Mouse (Mus musculus) embryonic facial prominence, embryonic 10.5 days (tissue): ENCODE results near the gene Kcna2. TPM values are rescaled to one million over a fixed set of nuclear protein-coding genes. Genes with fewer than 3 reads are reported as not detected.

ENCODE experiments used
- DNase-seq: peaks from one replicate; pipeline ENCODE4 v3.0.0-alpha.2; 2017; ENCODE audit warnings: low spot score
- H3K27ac ChIP-seq: fragments of 300-500 bp; sonication (generic); replicated peaks from 2 replicates; pipeline ENCODE4 v1.5.1; 2016; ENCODE audit warnings: mild to moderate bottlenecking
- H3K27me3 ChIP-seq: fragments of 300-500 bp; sonication (generic); replicated peaks from 2 replicates; pipeline ENCODE4 v1.6.1; 2016; ENCODE audit warnings: low read depth, mild to moderate bottlenecking; ENCODE audit not compliant: poor library complexity, severe bottlenecking
- H3K36me3 ChIP-seq: fragments of 300-500 bp; sonication (generic); replicated peaks from 2 replicates; pipeline ENCODE4 v1.6.1; 2016; ENCODE audit warnings: mild to moderate bottlenecking, moderate library complexity
- H3K4me1 ChIP-seq: fragments of 300-500 bp; sonication (generic); 2 replicates; pipeline ENCODE4 v1.6.1; 2016
- H3K4me3 ChIP-seq: fragments of 300-500 bp; sonication (generic); 2 replicates; pipeline ENCODE4 v1.5.1; 2016; ENCODE audit warnings: mild to moderate bottlenecking, moderate library complexity
- H3K9me3 ChIP-seq: fragments of 300-500 bp; sonication (generic); 2 replicates; pipeline ENCODE4 v1.6.1; 2016; ENCODE audit warnings: mild to moderate bottlenecking
- WGBS: fragments of 180-500 bp; shearing (Covaris S2); methylation state at CpG from one replicate; pipeline ENCODE4 v1.1.7; 2016; 5-methylcytosine and 5-hydroxymethylcytosine counted together
- polyA plus RNA-seq: library from polyadenylated mRNA; unstranded; fragments of >200 nt; fragmentation: Nextera tagmentation; extraction: Ambion mirVana; gene quantifications from 2 replicates; pipeline ENCODE4 v1.2.1, GENCODE M21; 2016

Kcna2 gene
- polyA plus RNA-seq, 1 experiment from 2014 or later, result 0.02 TPM

DNA sequence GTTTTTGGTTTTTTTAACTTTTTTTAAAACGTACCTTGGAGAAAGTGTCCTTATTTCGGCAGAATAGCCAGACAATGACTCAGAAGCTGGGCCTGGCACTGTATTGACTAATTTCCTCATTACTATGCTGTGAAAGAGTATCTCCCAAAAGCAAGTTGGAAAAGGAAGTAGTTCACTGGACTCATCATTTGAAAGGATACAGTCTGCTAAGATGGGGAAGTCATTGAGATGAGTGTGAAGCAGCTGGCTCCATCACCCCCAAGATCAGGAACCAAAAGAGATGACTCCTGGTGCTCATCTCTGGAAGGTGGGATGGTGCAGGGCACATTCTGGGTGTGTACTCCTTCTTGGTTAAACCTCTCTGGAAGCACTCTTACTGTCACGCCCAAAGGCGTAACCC is 13.5 kb upstream of the Kcna2 start:
- H3K36me3 ChIP-seq, result no peaks in the 10 kb centered on the region
- no peaks in the 10 kb centered on the region for H3K4me1 ChIP-seq
- no peak overlapping the region for H3K4me3 ChIP-seq
- H3K27me3 ChIP-seq, result no peaks in the 10 kb centered on the region
- 88% methylated on average over 4 of the region's 4 CpGs for WGBS
- no peaks in the 10 kb centered on the region for H3K9me3 ChIP-seq
- no peak for DNase-seq
- no peak overlapping the region for H3K27ac ChIP-seq

DNA sequence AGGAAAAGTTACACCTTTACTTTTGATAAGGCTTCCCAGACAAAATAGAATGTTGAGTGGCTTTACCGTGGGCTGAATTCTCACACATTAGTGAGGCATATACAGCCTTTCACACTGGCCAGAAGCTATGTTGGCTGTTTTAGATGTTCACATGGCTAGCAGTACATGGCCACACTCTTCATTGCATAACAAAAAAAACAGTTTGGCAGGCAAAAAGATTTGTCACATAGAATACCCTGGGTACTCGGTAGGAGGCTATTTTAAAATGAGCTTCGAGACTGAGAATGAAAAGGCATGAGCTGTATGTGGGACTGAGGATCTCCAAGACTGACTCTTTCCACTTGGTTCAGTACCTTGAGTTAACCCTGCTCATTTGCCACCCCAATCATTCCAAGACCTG is 12.1 kb upstream of the Kcna2 start:
- H3K27ac ChIP-seq, result no peak overlapping the region
- no peaks in the 10 kb centered on the region for H3K9me3 ChIP-seq
- no peak for DNase-seq
- no peaks in the 10 kb centered on the region for H3K4me1 ChIP-seq
- H3K27me3 ChIP-seq, result no peaks in the 10 kb centered on the region
- H3K4me3 ChIP-seq, result no peak overlapping the region
- 87% methylated on average over 3 of the region's 3 CpGs for WGBS
- no peaks in the 10 kb centered on the region for H3K36me3 ChIP-seq

DNA sequence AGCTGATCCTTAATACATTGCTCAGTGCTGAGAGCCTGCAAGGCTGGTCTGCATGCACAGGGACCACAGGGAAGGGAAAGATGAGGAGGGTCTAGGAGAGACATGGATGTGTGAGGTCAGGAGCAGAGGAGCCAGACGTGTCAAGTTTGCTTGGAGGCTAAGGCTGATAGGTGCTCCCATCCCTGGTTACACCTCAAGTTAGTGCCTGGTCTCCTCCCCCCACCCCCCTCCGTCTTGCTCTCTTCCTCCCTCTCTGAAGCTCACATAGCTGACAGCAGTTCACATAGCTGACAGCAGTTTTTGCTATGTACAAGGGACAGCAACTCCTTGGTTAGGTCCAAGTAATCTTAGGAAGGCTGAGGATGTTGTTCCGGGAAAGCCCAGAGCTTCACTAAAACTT is 11.5 kb upstream of the Kcna2 start:
- DNase-seq, result no peak
- no peaks in the 10 kb centered on the region for H3K27me3 ChIP-seq
- 64% methylated on average over 3 of the region's 3 CpGs for WGBS
- H3K4me3 ChIP-seq, result no peak overlapping the region
- H3K27ac ChIP-seq, result no peak overlapping the region
- no peaks in the 10 kb centered on the region for H3K4me1 ChIP-seq
- H3K36me3 ChIP-seq, result no peaks in the 10 kb centered on the region
- H3K9me3 ChIP-seq, result no peaks in the 10 kb centered on the region

DNA sequence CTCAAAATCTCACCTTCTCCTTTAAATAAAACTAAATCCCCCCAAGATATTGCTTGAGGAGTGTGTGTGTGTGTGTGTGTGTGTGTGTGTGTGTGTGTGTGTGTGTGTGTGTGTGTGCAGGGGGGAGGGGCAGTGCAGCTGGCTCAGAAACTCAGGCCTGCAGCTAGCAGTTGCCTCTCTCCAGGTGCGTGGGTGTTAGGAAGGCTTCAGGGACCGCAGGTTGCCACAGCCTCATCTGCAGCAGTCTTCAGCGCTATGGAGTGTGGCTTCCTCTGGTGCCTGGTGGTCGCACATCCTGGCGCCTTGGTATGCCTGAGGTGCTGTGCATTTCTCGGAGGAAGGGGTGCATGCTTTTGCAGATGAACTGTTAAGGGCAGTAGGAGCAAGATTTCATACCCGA is 10.9 kb upstream of the Kcna2 start:
- DNase-seq, result no peak
- Histone ChIP-seq H3K27me3 (no peaks in the 10 kb centered on the region; the same call in 1 of the 2 replicates), H3K4me1 (no peaks in the 10 kb centered on the region), H3K36me3 (no peaks in the 10 kb centered on the region), H3K4me3 (no peak overlapping the region), H3K27ac (no peak overlapping the region), H3K9me3 (no peaks in the 10 kb centered on the region)
- WGBS, result 69% methylated on average over 7 of the region's 7 CpGs

DNA sequence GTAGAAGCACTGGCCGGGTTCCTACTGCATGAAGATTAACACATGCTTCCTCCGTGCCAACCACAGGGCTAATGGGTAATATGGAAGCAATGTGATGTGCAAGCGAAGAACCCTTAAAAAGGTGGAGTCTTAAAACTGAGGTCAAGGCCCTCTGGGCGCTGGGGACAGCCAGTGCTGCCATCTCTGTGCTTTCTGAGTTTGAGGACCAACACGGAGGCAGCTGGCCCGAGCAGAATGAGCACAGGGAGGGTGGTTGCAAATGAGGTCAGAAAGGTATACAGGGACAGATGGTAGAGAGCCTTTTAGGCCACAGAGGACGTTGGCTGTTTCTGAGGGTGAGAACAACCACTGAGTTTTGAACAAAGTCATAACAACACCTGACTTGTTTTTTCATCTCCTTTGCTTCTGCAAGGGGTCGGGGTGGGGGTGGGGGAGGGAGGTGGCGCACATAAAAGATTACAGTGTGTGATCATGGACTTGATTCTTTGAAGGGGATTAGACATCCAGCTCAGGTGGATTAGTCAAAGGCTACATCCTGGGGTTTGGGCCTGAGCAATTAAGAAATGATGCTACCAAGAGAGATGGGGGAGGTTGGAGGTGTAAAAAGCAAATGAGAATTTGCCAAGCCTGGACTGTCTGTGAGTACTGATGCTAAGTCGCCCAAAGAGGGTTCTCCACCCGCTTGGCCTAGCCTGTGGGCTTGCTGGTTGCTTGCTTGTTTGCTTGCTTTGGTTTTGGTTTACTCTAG is 10.4 kb upstream of the Kcna2 start:
- Histone ChIP-seq H3K4me1 (no peaks in the 10 kb centered on the region), H3K27me3 (no peaks in the 10 kb centered on the region; the same call in 1 of the 2 replicates), H3K9me3 (no peaks in the 10 kb centered on the region), H3K36me3 (no peaks in the 10 kb centered on the region), H3K27ac (no peak overlapping the region), H3K4me3 (no peak overlapping the region)
- no peak for DNase-seq
- 74% methylated on average over 11 of the region's 11 CpGs for WGBS

DNA sequence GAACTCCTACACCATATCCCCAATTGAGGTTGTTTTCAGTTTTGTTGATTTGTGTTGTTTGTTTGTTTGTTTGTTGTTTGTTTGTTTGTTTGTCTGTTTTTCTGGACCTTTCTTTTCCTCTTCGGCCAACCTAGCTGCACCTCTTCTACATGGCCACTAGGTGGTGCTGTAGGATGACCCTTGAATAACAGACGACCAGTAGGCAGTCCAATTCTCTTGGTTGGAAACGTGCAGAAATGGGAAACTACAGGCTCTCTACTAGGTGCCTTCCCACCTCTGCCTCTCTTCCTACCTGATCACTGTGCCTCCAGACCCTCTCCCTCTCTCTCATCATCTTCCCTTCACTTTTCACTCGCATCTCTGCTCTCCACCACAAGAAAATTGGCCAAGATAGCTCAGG is 6.9 kb upstream of the Kcna2 start:
- Histone ChIP-seq H3K9me3 (no peaks in the 10 kb centered on the region), H3K4me1 (no peaks in the 10 kb centered on the region), H3K27ac (no peak overlapping the region), H3K27me3 (peaks cover 10% of the 10 kb centered on the region), H3K4me3 (no peak overlapping the region), H3K36me3 (no peaks in the 10 kb centered on the region)
- peak; percentile 23 for DNase-seq
- WGBS, result 4% methylated on average over 4 of the region's 4 CpGs

DNA sequence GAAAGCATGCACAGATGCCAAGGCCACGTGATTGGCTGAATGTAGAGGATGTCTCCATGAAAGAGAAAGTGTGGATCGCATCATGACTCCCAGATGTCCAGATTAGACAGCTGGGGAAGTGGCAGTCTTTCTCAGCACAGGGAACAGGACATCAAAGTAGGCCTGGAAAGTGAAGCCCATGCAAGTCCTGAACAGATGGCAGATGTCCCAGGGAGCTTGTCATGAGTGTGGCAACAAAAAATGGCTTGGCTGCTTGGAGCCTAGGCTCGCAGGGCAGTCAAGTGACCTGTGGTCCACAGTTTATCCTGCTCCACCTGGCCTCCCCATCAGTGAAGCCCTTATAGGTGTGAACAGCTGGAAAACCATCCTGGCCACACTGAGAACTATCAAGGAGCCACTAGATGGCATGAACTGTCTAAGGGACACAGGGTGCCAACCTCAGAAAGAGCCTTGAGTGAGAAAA is 4.6 kb upstream of the Kcna2 start:
- no peak overlapping the region for H3K4me3 ChIP-seq
- H3K27me3 ChIP-seq, result peaks cover 33% of the 10 kb centered on the region
- no peak overlapping the region for H3K27ac ChIP-seq
- peaks cover 9% of the 10 kb centered on the region for H3K4me1 ChIP-seq
- H3K9me3 ChIP-seq, result no peaks in the 10 kb centered on the region
- no peak for DNase-seq
- WGBS, result 85% methylated on average over 3 of the region's 3 CpGs
- H3K36me3 ChIP-seq, result no peaks in the 10 kb centered on the region

DNA sequence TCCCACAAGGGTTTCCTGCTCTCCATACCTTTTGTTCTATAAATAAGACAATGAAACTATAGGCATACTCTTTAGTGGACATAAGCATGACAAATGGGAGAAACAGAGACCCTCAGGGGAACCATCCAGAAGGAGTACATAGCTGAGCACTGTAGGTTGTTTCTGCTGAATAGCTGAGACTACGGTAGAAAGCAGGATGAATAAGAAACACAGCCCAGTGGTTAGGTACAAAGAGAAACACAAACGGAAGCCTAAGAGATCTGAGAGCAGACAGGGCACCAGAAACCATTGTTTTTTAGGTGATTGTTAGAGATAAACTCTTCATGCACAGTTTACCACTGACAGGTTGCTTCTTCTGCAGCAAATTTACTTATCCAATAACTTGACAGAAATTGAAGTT is 1.1 kb upstream of the Kcna2 start:
- Histone ChIP-seq H3K27me3 (peaks cover 66% of the 10 kb centered on the region), H3K36me3 (no peaks in the 10 kb centered on the region), H3K4me1 (peaks cover 22% of the 10 kb centered on the region), H3K9me3 (no peaks in the 10 kb centered on the region), H3K27ac (no peak overlapping the region), H3K4me3 (no peak overlapping the region)
- no peak for DNase-seq
- 41% methylated on average over 2 of the region's 2 CpGs for WGBS

DNA sequence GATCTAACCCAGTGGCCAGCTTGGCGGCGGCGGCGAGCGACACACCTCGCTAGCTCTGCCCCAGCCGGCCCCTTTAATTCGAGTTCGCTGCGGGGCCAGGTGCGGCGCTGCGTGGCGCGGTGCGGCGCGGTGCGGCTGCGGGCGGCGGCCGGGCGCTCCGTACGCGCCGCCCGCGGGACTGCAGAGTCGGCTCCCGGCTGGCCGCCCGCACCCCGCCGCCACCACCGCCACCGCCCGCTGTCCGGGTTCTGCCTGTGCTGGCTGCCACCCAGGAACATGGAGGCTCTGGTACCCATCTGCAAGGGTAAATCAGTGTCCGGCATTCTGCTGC is 475 bp downstream of the Kcna2 start:
- peaks cover 66% of the 10 kb centered on the region for H3K27me3 ChIP-seq
- no peak for DNase-seq
- no peak overlapping the region for H3K27ac ChIP-seq
- no peaks in the 10 kb centered on the region for H3K9me3 ChIP-seq
- peaks cover 22% of the 10 kb centered on the region for H3K4me1 ChIP-seq
- under 1% methylated on average over 41 of the region's 41 CpGs for WGBS
- peak overlapping the region; percentile 71 for H3K4me3 ChIP-seq
- H3K36me3 ChIP-seq, result no peaks in the 10 kb centered on the region

DNA sequence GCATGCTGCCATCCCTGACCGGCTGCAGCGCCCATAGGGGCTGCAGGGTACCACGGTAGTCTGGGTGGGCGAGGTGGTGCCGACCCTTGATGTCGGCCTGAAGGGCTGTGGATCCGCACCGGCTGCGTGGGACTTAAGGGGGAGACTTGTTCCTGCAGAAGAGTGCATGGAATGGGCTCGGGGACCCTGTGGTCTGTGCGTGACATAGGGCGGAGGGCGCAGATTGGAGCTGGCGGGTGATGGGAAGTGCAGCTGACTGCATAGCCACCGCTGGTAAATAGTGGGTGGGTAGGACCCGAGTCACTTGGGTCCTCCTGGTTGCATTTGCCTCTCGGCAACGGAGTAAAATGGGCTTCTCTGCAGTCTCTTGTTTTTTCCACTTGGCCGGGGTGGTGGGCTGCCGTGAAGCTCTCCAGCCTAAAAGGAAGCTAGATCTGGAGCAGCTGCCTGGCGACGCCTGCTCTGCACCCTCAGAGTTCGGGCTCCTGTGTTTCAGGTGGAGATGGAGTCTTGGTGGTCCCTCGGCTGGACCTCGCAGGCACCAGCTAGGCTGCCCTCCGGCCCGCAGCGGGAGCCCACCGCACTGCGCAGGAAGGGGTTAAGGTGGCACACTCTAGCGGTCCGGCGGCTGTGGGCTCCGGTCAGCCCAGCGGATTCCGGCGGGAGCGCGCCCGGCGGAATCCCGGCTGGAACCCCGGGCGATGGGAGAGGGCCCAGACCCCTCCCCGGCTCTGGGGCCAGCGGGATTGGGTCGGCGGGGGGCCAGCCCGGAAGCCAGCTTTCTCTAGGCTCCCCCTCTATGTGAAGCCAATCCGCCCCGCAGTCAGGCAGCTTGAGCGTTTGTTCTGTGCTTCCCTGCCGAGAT is 1.1 kb downstream of the Kcna2 start:
- Histone ChIP-seq H3K4me3 (peak overlapping the region; percentile 71), H3K27me3 (peaks cover 64% of the 10 kb centered on the region), H3K36me3 (no peaks in the 10 kb centered on the region), H3K27ac (peak overlapping the region; percentile 35; the same call in 1 of the 2 replicates), H3K4me1 (peaks cover 22% of the 10 kb centered on the region), H3K9me3 (no peaks in the 10 kb centered on the region)
- DNase-seq, result peak; percentile 64
- WGBS, result under 1% methylated on average over 53 of the region's 53 CpGs

DNA sequence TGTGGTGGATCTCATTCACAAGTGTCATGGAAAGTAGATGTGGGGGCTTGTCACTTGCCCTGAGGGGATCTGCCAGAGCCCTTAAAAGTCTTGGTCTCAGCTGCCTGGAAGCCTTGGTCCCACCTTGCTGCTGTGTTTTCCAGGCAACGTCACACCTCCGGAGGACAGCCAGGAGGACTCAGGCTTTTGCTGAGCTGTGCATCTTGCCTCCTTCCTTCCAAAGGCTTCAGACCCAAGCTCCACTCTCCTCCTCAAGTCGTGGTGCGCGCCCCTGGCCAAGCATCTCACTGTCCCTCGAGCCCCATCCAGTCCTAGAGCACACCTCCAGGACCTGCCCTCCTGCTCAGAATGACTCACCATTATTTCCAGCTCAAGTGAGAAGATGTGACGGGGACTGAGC is 2.1 kb downstream of the Kcna2 start:
- DNase-seq, result no peak
- Histone ChIP-seq H3K27me3 (peaks cover 64% of the 10 kb centered on the region), H3K9me3 (no peaks in the 10 kb centered on the region), H3K27ac (no peak overlapping the region), H3K36me3 (no peaks in the 10 kb centered on the region), H3K4me3 (no peak overlapping the region), H3K4me1 (peaks cover 22% of the 10 kb centered on the region)
- WGBS, result 65% methylated on average over 7 of the region's 7 CpGs

DNA sequence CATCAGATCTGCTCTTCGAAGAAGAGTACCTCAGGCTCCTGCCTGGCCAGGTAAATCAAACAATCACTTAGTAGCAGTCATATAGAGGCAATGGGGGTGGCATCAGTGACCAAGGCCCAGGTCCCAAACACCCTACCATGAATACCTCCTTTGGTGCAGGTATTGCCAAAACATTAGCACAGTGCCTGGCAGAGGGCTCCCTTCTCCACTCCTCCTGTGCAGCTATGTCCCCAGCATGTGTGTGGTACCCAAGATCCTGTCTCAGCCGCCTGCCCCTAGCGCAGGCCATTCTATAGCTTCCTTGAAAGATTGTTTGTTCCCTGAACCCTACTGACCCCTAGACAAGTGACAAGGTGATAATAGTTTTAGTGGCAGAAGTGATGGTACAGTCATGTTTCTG is 2.5 kb downstream of the Kcna2 start:
- 81% methylated on average over 3 of the region's 3 CpGs for WGBS
- DNase-seq, result no peak
- Histone ChIP-seq H3K36me3 (no peaks in the 10 kb centered on the region), H3K4me1 (peaks cover 22% of the 10 kb centered on the region), H3K27ac (no peak overlapping the region), H3K9me3 (no peaks in the 10 kb centered on the region), H3K4me3 (no peak overlapping the region), H3K27me3 (peaks cover 62% of the 10 kb centered on the region)

DNA sequence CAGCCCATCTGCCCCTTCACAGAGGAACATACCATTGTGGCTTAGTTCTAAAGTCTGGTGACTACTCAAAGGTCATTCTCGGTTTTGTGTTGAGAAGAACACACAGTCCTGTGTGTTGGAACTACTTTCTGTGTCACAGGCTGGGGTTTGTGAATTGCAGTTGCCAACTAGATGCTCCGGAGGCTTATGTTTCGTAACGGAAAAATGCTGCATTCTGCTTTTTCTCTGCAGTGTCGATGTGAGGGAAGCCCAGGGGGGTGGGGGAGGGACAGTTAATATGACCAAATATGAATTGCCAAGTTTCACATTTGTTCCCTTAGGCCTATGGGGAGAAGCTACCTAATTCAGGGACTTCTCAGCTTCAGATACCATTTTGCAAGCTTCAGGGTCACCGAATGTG is 5.0 kb downstream of the Kcna2 start:
- peaks cover 36% of the 10 kb centered on the region for H3K27me3 ChIP-seq
- no peaks in the 10 kb centered on the region for H3K9me3 ChIP-seq
- no peak overlapping the region for H3K4me3 ChIP-seq
- peaks cover 16% of the 10 kb centered on the region for H3K4me1 ChIP-seq
- no peak overlapping the region for H3K27ac ChIP-seq
- no peak for DNase-seq
- H3K36me3 ChIP-seq, result no peaks in the 10 kb centered on the region
- 85% methylated on average over 6 of the region's 6 CpGs for WGBS
